Mouse (Mus musculus) spleen, adult 2 months (tissue): Measurements from ENCODE around the gene Asb6. TPM values are rescaled to one million over a fixed set of nuclear protein-coding genes. Genes with fewer than 3 reads are reported as not detected.

Experiments used
- DNase-seq, 2 experiments: peaks; one replicate each; pipeline versions ENCODE4 v3.0.0 to v3.0.0-alpha.2; 2012 to 2021; ENCODE audit warnings: low spot score in 2 of 2, low read depth in 1 of 2
- H3K27ac ChIP-seq: fragments of 200-500 bp; 2 replicates; pipeline ENCODE4 v1.5.1; 2012; ENCODE audit warnings: low read length, inconsistent platforms; ENCODE audit not compliant: insufficient read depth
- H3K27me3 ChIP-seq: fragments of 200-500 bp; 2 replicates; pipeline ENCODE4 v1.6.1; 2012; ENCODE audit warnings: mild to moderate bottlenecking, moderate library complexity, low read length, inconsistent platforms; ENCODE audit not compliant: control insufficient read depth, insufficient read depth
- H3K36me3 ChIP-seq: fragments of 200-500 bp; 2 replicates; pipeline ENCODE4 v1.6.1; 2012; ENCODE audit warnings: mild to moderate bottlenecking, low read length, inconsistent platforms; ENCODE audit not compliant: control insufficient read depth, insufficient read depth
- H3K4me1 ChIP-seq: fragments of 200-500 bp; 2 replicates; pipeline ENCODE4 v1.6.1; 2011; ENCODE audit warnings: inconsistent platforms; ENCODE audit not compliant: control insufficient read depth, insufficient read depth, insufficient read length
- H3K4me3 ChIP-seq: fragments of 200-500 bp; 2 replicates; pipeline ENCODE4 v1.5.1; 2011; ENCODE audit warnings: mild to moderate bottlenecking, inconsistent platforms; ENCODE audit not compliant: insufficient read depth, insufficient read length; ENCODE audit errors: extremely low read depth
- CTCF ChIP-seq: fragments of 200-500 bp; IDR thresholded peaks from 2 replicates; pipeline ENCODE4 v1.5.1; 2011; ENCODE audit warnings: mild to moderate bottlenecking, inconsistent platforms; ENCODE audit not compliant: insufficient read depth, insufficient read length, insufficient replicate concordance; ENCODE audit errors: extremely low read depth
- POLR2A ChIP-seq: fragments of 200-500 bp; IDR thresholded peaks from 2 replicates; pipeline ENCODE4 v1.6.1; 2011; ENCODE audit warnings: low read depth, low read length, inconsistent platforms
- WGBS: fragments of 180-500 bp; shearing (Covaris S2); methylation state at CpG from one replicate; pipeline ENCODE4 v1.1.7; 2018; 5-methylcytosine and 5-hydroxymethylcytosine counted together
- polyA plus RNA-seq: library from polyadenylated mRNA; depleted of rRNA; stranded (reverse); fragments of >200 nt; gene quantifications from 2 replicates; pipeline ENCODE4 v1.2.3, GENCODE M21; 2012

Gene Asb6
- polyA plus RNA-seq, 1 experiment = 51.5 TPM

- WGBS = 53% methylated on average over 6 of the region's 6 CpGs
Measured at GRCm38 (mm10) chr2:30850581-30850980, 20.4 kb upstream of the Asb6 start.

GRCm38 (mm10) chr2:30848184-30848583, 18.1 kb upstream of the Asb6 start:
- 68% methylated on average over 8 of the region's 8 CpGs for whole genome bisulfite sequencing
- H3K36me3 ChIP-seq = no peaks in the 10 kb centered on the region
- no peaks in the 10 kb centered on the region for H3K4me1 ChIP-seq
- H3K27ac ChIP-seq = no peak overlapping the region
- no peak for DNase-seq
- H3K4me3 ChIP-seq = no peak overlapping the region
- no peak for TF ChIP-seq CTCF
- TF ChIP-seq POLR2A = no peak
- H3K27me3 ChIP-seq = peaks cover 12% of the 10 kb centered on the region

More at GRCm38 (mm10) chr2:30850581-30850980, 20.4 kb upstream of the Asb6 start:
- TF ChIP-seq POLR2A (no peak), CTCF (no peak)
- Histone ChIP-seq H3K27me3 (peaks cover 2% of the 10 kb centered on the region), H3K4me3 (no peak overlapping the region), H3K36me3 (no peaks in the 10 kb centered on the region), H3K4me1 (no peaks in the 10 kb centered on the region), H3K27ac (no peak overlapping the region)
- no peak for DNase-seq

- Histone ChIP-seq H3K27me3 (peaks cover 14% of the 10 kb centered on the region), H3K36me3 (no peaks in the 10 kb centered on the region), H3K27ac (no peak overlapping the region), H3K4me3 (no peak overlapping the region), H3K4me1 (no peaks in the 10 kb centered on the region)
- 51% methylated on average over 6 of the region's 6 CpGs for WGBS
- TF ChIP-seq POLR2A = no peak
- no peak for TF ChIP-seq CTCF
- DNase-seq = no peak
Measured at GRCm38 (mm10) chr2:30846723-30847122, 16.6 kb upstream of the Asb6 start.

- H3K36me3 ChIP-seq = no peaks in the 10 kb centered on the region
- no peak overlapping the region for H3K27ac ChIP-seq
- 89% methylated on average over 8 of the region's 8 CpGs for WGBS
- no peak for DNase-seq
- TF ChIP-seq POLR2A = no peak
- TF ChIP-seq CTCF = no peak
- no peaks in the 10 kb centered on the region for H3K4me1 ChIP-seq
- H3K27me3 ChIP-seq = peaks cover 14% of the 10 kb centered on the region
- H3K4me3 ChIP-seq = no peak overlapping the region
Measured at GRCm38 (mm10) chr2:30846236-30846635, 16.1 kb upstream of the Asb6 start.

GRCm38 (mm10) chr2:30845152-30846070, 15.3 kb upstream of the Asb6 start:
- TF ChIP-seq POLR2A (no peak), CTCF (no peak)
- WGBS = 5% methylated on average over 80 of the region's 80 CpGs
- Histone ChIP-seq H3K4me1 (no peaks in the 10 kb centered on the region), H3K27me3 (peaks cover 14% of the 10 kb centered on the region), H3K27ac (no peak overlapping the region; the same call in 1 of the 2 replicates), H3K36me3 (no peaks in the 10 kb centered on the region), H3K4me3 (peak overlapping the region; percentile 26; the same call in 1 of the 2 replicates)
- no peak for DNase-seq

- 52% methylated on average over 10 of the region's 10 CpGs for WGBS
- H3K4me1 ChIP-seq = no peaks in the 10 kb centered on the region
- TF ChIP-seq POLR2A = no peak
- TF ChIP-seq CTCF = no peak
Measured at GRCm38 (mm10) chr2:30842615-30843014, 12.5 kb upstream of the Asb6 start.

GRCm38 (mm10) chr2:30836238-30836990, 6.3 kb upstream of the Asb6 start:
- no peaks in the 10 kb centered on the region for H3K4me1 ChIP-seq
- WGBS = 47% methylated on average over 21 of the region's 21 CpGs
- H3K36me3 ChIP-seq = no peaks in the 10 kb centered on the region
- DNase-seq = no peak
- H3K4me3 ChIP-seq = no peak overlapping the region
- H3K27ac ChIP-seq = no peak overlapping the region
- no peaks in the 10 kb centered on the region for H3K27me3 ChIP-seq
- TF ChIP-seq CTCF = no peak

More at GRCm38 (mm10) chr2:30842615-30843014, 12.5 kb upstream of the Asb6 start:
- DNase-seq = no peak
- H3K4me3 ChIP-seq = no peak overlapping the region
- no peak overlapping the region for H3K27ac ChIP-seq
- no peaks in the 10 kb centered on the region for H3K36me3 ChIP-seq
- peaks cover 14% of the 10 kb centered on the region for H3K27me3 ChIP-seq
